Mouse (Mus musculus) CD4-positive, CD25-positive, alpha-beta regulatory T cell, adult 2 months (primary cell): Measurements from ENCODE around the gene Cyp2d12.
"Not testable (repeated sequence)": the region's sequence is repeated elsewhere in the genome, so short reads cannot be mapped to it uniquely, and the experiment has no call there.

Source experiments
- DNase-seq: peaks from one replicate; pipeline ENCODE4 v3.0.0-alpha.2; 2012; ENCODE audit warnings: low read depth, low spot score

Gene Cyp2d12

GRCm38 (mm10) chr15:82554531-82555230, at the start of gene Cyp2d12:
Gene Cyp2d12, plus strand, starts transcription at chr15:82555072.
- no peak for DNase-seq

- no peak for DNase-seq
Measured at GRCm38 (mm10) chr15:82506971-82507370, 47.9 kb upstream of the Cyp2d12 start.

- DNase-seq: peak; percentile 18
Measured at GRCm38 (mm10) chr15:82507740-82508139, 47.1 kb upstream of the Cyp2d12 start.

DNA sequence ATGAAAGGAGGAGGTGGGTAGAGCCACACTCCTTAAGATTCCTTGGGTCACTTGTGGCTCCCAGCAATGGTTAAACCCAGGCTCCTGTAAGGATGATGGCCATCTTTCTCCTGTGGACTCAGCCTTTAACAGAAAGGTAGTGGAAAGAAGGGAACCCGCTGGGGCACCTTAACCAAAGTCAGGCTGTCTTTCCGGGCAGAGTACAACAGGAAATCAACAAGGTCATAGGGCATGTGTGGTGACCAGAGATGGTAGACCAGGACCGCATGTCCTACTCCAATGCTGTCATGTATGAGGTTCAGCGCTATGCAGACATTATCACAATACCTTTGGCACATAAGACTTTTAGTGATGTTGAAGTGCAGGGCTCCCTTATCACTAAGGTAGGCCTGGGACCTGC, 45.4 kb upstream of the Cyp2d12 start:
- not testable (repeated sequence) for DNase-seq

- DNase-seq: not testable (repeated sequence)
Measured at GRCm38 (mm10) chr15:82510500-82510899, 44.4 kb upstream of the Cyp2d12 start.

GRCm38 (mm10) chr15:82512111-82512510, 42.8 kb upstream of the Cyp2d12 start:
- DNase-seq: not testable (repeated sequence)

- DNase-seq: not testable (repeated sequence)
Measured at GRCm38 (mm10) chr15:82516174-82516573, 38.7 kb upstream of the Cyp2d12 start.

DNA sequence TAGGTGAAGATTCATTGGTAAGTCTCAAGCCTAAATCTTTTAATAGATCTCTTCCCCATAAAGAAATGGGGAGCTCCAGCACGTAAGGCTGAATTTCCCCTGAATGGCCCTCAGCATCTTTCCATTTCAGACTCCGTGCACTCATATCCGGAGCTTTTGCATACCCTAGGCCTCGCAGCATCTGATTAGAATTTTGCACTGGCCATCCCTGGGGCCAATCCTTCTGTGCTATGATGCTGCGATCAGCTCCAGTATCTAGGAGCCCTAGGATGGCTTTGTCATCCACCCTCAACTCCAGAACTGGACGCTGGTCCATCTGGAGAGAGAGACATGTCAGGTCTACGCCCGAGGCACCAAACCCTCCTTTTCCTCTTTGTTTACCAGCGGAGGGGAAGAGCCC, 27.5 kb upstream of the Cyp2d12 start:
- not testable (repeated sequence) for DNase-seq

DNA sequence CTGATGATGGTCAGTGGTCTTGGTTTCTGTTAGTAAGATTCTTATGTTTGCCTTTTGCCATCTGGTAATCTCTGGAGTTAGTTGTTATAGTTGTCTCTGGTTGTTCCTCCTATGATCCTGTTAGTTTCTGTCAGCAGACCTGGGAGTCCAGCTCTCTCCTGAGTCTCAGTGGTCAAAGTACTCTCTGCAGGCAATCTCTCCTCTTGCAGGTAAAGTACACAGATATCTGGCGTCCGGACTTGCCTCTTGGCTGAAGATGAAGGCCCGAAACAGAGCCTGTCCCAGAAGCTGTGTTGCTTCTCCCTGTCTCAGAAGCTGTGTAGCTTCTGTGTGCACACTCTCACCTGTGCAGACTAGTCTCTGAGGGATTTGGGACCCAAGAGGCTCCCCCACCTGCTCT, 22.2 kb upstream of the Cyp2d12 start:
- DNase-seq: not testable (repeated sequence)

- DNase-seq: not testable (repeated sequence)
Measured at GRCm38 (mm10) chr15:82542976-82543375, 11.9 kb upstream of the Cyp2d12 start.

GRCm38 (mm10) chr15:82544561-82544960, 10.3 kb upstream of the Cyp2d12 start:
- DNase-seq: not testable (repeated sequence)

- DNase-seq: not testable (repeated sequence)
Measured at GRCm38 (mm10) chr15:82547753-82548152, 7.1 kb upstream of the Cyp2d12 start.

DNA sequence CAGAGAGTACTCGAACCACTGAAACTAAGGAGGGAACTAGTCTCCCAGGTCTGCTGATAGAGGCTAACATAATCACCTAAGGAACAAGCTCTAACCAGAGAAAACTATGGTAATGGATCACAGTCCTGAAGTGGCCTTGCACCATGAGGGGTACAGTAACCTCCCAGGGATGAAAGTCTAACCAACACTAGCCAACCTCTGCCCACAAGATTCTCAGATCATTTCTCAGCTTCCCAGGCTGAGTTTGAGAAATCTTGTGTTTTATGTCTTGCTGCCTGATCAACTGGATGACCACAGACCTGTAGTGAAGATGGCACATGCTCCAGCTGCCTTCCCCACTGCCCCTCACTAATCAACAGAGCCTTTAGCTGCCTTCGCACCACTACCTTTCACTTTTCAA, 1.7 kb upstream of the Cyp2d12 start:
- not testable (repeated sequence) for DNase-seq

DNA sequence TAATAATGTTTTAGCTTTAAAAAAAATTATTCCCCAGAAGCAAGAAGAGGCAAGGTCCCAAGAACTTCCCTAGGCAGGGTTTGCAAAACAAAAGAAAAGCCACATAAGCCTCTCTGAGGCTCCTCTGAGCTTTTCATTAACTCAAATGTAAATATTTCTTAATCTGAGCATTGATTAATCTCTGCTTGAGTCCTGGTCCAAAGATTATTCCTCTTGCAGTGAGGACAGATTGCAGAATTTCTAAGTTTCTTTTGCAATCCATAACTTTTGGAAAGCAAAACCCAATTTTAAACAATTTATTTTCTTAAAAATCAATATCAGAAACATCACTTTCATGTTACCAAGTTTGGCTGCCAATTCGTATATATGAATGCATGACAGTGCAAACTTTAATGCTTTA, 18.0 kb downstream of the Cyp2d12 start:
- no peak for DNase-seq

DNA sequence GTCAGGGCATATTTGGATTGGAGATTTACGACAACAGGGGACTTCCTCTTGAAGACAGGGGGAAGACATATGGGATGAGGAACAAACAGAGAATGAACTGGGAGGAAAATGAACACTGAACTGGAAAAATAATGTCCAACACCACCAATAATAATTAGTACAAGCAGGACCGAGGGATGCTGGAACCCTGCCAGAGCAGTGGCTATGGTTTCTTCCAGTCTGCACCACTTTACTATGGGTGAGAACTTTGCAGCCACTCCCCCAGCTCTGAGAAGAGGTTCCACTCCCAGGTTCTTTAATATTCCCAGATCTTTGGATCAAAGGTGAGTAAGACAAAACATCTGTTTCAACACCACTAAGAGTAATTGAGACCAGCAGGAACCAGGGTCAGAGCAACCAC, 24.2 kb downstream of the Cyp2d12 start:
- no peak for DNase-seq

DNA sequence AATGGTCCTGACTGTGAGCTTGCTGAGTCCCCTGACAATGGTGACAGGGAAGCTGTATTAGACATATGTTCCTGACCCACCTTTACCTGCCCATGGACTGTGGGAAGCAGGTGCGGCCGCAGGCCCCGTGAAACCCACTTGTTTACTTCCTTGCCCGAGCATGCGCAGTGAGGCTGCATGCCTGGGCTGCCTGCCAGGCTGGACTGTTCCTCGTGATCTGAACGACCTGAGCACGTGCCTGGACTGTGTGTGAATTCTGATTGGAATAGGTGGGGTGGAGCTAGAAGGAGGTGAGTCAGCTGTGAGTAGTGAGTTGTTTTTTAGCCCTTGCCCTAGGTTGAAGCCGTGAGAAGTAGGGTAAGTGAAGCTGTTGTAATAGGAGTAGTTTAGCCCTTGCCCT, 27.7 kb downstream of the Cyp2d12 start:
- no peak for DNase-seq
